Mouse (Mus musculus): Measurements from ENCODE around the gene Fam129a.

Gene Fam129a

DNA sequence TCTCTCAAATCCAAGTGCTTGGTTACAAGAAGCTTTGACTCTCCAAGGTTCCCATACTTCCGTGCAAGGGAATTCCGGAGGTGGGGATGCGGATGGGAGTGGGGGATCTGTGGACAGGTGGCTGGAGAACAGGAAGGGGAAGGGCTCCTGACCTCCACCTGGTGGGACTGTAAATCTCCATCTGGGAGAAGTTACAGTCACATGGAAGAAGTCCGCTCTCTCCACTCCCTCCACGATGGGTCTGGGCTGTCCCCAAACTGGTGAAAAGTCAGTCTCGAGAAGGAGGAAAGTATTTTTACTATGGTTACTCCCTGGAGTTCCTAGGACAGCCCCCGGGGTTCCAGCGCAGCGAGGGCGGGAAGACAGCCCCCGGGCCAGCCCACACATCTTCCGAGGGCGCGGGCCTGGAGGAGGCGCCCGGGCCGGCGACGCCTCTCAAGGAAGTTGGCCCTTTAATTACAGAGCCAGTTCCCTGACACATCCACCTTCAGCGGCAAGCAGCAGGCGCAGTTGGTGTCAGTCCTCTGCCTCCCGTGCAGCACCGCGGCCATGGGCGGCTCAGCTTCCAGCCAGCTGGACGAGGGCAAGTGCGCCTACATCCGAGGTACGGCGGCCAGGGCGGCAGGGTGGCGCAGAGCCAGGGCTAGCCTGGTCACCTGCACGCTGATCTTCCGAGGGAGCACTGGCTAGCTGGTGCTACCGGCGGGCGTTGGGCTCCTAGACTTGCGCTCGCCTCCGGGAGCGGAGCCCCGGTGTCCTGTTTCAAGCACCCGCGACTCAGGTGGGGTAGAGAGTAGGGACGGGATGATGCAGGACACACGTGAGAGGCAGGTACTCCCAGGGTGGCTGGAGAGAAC is at the start of gene Fam129a:
Gene Fam129a (plus strand): TSS at position 206 of the 857 bp plus-strand sequence.
- DNase-seq: peak; percentile 36

DNA sequence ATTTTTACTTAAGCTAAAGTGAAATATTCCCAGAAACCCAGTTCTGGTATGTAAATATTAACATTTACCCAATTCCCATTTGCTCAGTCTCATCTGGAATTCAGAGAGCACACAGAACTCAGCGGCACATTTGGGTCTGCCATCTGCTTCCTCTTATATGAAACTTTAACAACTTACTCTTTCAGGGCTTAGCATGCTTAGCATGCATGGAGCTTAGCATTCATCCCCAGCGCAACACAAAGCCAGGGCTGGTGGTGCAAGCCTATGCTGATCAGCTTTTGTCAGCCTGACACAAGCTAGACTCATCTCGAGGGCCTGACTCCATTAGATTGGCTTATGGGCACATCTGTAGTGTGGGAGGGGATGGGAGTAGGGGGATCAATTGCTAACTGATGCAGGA is 44.3 kb upstream of the Fam129a start:
- no peak for DNase-seq

DNA sequence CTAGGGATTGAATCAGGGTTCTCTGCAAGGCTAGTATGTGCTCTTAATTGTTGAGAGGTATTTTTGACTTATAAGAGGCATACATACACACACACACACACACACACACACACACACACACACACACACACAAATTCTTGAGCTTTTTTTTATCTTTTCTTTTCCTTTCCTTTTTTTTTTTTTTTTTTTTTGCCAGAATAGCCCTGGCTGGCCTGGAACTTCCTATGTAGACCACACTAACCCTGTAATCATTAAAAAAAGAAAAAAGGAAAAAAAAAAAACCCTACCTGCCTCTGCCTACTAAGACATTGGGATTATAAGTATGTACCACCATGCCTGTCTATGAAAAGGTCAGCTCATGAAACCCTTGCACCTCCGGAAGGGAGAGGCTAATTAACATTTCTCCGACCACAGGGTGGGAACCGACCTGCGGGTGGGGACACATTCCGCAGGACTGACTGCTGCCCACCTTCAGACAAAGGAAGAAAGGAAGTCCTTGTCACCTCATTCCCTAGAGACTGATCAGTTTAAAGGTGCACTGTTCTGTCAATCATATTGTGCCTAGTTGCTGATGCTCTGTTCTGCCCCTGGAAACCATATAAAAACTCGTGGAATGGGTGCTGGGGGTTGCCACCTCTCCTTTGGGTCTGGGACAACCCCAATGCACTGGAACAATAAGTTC is 27.0 kb upstream of the Fam129a start:
- no peak for DNase-seq

DNA sequence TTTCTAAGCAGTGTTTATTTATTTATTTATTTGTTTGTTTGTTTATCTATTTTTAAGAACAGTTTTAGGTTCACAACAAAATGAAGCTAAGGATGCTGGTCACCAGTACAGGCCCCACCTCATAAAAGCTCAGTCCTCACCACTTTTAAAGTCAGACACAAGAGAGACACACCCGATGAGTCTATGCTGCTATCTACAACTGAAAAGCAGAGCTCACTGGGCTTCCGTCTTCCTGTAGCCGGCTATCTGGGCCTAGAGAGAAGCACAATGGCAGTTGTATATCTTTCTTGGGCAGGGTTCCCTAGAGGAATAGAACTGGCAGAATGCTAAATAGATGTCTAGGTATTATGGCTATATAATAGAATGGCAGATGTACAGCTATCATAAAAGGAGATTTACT is 26.4 kb upstream of the Fam129a start:
- DNase-seq: no peak

DNA sequence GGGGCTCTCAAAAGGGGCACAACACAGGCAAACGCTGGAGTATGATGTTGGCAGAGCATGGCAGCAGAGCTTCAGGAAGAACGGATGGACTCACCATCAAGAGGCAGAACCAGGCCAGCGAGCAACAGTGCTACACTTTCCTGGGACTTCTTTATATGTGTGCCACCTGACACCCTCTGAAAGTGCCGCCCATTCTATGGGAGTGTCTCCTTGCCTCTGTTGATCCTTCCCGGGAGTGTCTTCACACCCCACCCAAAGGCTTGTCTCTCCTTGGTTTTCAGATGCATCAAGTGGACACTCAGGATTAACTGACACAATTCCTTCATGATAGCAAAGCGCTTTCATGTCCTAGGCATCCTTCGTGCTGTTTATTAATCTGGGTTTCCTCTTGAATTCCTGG is 25.4 kb upstream of the Fam129a start:
- DNase-seq: no peak

DNA sequence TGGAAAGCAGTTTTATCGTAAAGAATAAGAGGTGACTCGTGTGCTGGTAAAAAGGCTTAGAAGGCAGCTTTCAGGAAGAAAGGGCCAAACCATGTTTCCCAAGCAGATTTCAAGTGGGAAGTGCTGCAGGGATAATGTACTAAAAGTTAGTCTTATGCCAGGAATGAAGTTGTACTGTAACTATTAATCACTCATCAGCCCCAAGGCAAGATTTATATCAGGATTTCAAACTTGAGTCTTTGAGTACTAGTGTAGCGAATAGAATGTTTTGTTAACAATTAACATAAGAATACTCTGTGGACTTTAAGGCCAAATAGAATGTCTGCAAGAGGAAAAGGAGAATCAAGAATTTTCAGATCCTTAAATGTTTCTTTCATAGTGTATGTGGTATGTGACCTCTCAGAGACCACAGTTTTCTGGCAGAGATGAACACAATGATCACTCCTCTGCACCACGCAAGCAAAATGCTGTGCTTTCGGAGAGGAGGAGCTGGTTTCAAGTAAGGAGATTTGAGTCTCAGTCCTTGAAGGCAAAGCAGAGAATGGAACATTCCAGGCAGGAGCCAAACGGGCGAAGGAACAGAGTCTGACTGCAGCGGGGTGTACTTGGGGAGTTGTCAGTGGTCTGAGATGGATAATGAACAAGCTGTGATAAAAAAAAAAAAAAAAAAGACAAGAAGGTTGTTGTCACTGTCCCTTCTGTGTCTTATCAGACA is 21.9 kb upstream of the Fam129a start:
- DNase-seq: no peak

DNA sequence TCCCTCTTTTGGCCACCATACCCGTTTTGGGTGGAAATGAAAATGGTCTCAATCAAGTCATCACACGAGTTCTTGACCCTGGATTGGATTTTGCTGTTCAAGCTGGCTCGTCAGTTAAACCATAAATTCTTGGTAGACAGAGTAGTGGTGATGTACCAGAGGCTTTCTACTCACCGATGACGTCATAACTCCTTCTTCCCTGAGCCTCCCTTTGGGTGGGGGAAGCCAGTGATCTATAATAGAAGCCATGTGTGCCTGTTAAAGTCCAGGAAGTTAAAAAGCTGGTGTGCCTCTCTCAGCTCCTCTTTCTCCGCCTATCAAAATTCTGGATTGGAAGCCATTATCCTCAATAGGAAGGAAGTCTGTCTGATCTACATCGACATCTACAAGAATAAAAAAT is 21.2 kb upstream of the Fam129a start:
- no peak for DNase-seq

DNA sequence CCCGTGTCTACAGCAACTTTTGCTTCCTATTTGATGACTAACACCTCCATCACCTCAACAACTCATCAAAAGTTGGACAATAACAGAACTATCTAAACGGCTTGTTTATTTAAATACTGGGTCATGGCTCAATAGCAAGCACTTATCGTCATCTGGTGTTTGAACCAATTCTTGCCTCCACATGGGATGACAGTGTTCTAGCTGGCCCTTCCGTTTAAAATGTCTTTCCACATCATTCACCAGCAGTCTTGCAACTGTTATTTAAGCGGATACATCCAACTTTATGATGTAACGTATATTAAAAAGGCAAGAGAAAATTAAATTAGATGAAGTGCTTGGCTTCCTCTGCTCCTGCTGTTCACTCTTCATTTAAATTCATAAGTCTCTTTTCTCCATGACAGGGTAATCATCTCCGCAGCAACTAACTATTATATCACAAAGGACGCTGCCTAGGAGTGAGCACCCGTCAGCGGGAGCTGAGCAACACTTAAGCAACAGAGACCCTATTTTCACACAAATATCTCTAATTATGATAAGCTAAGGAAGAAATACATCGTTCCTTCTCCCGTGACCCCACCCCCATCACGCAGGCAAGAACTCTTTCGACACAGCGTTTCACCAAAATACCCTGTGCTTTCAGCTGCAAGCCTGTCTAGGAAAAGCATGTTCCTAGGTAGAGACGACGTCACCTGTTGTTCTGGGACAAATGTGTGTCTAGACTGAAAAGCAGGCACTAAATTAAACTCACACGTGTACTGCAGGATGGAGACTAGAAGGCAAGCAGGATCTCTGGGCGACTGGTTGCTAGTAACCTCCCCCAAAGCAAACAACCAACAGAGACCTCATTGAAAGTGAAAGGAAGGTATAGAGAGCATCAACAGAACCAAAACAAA is 20.2 kb upstream of the Fam129a start:
- DNase-seq: no peak

DNA sequence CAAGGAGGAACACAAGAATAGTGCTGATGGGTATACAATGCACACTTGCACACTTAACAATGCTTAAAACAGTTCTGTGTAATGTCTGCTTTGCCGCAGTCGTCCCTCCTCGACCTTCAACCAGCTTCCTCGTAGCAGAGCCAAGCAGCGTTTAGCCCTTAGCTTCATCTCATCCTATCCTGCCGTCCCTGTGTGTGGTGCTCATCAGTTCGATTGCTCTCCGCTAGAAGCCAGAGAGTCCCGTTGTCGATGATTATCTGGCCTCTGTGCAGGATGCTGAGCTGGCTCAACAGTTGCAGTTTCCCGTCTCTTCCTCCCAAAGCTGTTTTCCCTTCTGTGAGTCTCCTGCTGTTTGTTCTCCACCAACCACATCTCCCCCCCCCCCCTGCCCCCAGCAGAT is 10.4 kb upstream of the Fam129a start:
- no peak for DNase-seq

DNA sequence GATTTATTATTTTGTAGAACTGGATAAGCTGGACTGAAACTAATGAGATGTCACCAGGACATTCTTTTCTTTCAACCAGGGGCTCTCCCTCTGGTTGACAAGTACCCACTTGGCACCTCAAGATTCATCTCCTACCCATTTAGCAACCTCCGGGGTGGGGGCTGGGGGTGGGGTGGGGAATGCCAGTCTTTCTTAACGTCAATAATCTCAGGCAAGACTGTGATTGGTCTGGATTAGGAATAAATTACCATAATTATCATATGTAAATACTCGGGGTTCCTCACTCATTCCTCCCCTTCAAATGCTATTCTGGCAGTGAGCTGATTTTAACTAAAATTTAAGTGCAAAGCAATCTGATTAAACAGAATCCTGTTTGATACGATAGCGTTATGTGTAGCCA is 7.6 kb upstream of the Fam129a start:
- no peak for DNase-seq

DNA sequence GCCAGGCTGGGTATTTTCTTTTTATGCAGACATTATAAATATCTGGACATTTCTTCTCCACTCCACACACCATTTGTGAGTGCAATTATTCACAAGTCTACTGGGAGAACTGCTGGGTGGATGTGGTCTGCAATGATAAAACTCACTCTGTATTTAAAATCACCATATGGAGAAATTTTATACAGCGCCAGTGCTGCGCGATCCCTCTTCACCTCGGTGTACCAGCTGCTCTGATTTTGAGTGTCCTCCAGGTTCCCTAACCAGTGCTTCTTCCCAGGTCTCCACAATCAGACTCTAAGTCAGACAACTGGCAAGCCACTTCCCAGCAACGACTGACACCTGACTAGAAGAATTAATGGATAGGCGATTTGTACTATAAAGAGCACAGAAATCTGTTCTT is 7.1 kb upstream of the Fam129a start:
- DNase-seq: no peak

DNA sequence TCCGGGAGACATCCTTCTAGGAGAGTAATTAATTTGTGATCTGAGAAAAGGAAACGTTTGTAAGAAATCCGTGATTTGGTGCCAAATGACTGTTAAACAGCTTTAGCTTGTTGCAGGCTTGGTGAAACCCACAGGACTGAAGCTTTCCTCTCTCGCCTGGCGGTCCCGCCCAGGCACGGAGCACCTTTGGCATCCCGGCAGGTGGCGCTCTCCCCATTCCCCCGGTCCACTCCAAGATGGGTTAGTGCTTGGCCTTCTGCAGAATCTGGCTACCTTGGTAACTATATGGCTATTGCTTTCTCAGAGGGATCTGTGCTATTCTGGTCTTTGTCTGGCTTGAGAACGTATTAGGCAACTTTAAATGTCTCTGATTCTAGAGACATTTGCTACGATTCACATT is 6.6 kb upstream of the Fam129a start:
- peak; percentile 76 for DNase-seq

DNA sequence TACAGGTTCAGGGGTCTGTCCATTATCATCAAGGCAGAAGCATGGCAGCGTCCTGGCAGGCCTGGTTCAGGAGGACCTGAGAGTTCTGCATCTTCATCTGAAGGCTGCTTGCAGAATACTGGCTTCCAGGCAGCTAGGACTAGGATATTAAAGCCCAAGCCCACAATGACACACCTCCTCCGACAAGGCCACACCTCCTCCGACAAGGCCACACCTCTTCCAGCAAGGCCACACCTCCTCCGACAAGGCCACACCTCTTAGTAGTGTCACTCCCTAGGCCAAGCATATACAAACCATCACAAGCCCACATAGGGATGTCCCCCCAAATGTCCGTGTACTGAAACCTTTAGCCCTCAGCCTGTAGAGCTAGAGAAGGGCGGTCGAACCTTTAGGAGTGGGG is 2.3 kb upstream of the Fam129a start:
- no peak for DNase-seq

DNA sequence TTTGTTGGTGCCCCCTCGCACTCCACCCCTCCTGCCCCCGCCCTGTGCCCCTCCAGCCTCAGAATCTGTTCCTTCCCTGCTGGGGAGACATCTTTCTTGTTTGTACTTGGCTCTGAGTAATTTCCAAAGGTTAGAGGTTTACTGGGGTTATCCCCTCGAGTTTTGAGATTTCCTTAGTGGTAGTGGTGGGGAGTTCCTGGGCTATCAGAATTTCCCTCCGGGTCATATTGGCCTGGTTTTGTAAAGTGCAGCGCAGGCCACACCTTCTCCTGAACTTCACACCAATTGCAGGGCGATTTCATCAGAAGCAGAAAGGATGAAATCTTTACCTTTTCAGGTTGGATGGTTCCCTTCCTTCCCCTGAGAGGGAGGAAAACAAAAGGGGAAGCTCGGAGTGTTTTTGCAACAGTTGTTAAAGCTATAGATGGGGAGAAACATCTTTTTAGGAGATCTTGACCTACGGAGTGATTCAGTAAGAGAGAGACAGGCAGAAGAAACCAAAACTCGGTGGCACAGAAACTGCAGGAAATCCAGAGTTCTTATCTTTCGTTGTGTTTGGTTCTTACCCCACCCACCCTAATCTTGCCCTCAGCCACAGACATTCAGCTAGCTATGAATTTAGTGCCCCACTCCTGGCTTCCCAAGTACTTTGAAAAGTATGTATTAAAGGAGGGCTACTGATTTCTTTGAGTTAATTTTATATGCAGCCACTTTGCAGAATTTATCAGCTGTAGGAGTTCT is 1.0 kb downstream of the Fam129a start:
- no peak for DNase-seq

DNA sequence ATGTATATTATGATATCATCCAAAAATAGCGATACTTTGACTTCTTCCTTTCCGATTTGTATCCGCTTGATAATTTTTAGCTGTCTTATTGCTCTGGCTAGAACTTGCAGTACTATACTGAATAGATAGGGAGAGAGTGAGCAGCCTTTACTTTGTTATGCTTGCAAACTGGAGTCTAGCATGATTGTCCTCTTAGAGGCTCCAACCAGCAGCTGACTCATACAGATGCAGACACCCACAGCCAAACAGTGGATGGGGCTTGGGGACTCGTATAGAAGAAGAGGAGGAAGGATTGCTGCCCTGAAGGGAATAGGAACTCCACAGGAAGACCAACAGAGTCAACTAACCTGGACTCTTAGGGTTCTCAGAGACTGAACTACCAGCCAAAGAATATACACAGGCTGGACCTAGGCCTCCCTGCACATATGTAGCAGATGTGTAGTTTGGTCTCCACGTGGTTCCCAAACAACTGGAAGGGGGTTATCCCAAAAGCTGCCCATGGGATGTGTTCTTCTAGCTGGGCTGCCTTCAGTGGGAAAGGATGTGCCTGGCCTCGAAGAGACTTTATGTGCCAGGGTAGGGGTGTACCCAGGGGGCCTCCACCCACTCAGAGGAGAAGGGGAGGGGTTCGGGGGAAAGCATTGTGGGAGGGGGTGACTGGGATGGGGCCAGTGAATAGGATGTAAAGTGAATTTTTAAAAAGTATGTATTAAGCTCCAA is 1.8 kb downstream of the Fam129a start:
- no peak for DNase-seq

DNA sequence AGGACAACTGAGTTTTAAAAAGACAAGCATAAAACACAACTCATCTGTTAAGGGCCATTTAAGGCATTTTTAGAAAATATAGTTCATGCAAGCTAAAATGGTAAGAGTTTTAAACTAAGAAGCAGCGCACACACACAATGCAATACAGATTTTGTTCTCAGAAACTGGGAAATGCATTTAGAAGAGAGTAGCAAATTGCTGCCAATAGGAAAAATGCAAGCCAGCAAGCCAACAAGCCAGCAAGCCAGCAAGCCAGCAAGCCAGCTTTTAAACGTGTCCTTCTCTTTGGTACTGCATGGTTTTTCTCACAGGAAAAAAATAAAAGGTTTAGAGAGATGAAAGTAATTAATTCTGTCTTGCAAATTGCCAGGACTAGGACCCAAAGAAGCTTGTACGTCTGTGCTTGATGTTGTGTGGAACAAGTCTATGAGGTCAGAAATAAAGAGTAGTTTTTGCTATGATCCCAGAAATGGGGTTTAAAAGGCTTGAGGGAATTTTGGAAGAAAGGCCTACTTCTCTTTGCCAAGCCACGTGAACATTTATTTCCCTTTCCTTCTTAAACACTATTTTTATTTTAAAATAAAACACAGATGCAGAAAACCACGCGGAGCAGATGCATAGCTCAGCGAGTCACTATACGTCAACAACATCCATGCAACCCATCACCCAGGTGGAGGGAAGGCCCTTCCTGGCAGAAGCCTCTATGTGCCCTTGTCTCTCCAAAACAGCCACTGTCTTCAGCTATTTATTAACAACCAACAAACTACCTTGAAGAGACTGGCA is 9.4 kb downstream of the Fam129a start:
- no peak for DNase-seq

DNA sequence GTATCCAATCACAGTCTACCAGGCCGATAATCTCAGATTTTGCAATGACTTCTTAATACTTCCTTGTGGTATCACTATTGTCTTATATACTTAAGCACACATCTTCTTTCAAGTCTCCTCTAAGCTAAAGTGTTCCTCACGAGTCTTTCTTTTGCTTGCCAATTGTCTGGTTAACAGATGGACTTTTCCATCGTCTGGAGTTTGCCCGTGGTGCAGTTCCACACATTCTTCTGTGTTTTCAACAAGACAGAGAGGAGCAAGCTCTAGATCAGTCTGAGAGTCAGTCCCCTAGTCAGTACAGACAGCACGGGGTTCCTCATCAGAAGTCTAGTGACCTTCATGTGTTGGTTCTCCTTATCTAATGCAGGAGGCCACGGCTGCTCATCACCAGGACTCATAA is 10.5 kb downstream of the Fam129a start:
- no peak for DNase-seq

DNA sequence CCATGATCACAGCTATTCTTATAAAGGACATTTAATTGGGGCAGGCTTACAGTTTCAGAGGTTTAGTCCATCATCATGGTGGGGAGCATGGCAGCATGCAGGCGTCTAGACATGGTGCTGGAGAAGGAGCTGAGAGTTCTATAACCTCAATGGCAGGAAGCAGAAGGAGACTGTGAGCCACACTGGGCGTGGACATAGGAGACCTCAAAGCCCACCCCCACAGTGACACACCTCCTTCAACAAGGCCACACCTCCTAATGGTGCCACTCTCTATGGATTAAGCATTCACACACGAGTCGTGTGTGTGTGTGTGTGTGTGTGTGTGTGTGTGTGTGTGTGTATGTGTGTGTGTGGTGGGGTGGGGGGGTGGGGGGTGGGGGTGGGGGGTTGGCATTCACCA is 11.0 kb downstream of the Fam129a start:
- DNase-seq: no peak

DNA sequence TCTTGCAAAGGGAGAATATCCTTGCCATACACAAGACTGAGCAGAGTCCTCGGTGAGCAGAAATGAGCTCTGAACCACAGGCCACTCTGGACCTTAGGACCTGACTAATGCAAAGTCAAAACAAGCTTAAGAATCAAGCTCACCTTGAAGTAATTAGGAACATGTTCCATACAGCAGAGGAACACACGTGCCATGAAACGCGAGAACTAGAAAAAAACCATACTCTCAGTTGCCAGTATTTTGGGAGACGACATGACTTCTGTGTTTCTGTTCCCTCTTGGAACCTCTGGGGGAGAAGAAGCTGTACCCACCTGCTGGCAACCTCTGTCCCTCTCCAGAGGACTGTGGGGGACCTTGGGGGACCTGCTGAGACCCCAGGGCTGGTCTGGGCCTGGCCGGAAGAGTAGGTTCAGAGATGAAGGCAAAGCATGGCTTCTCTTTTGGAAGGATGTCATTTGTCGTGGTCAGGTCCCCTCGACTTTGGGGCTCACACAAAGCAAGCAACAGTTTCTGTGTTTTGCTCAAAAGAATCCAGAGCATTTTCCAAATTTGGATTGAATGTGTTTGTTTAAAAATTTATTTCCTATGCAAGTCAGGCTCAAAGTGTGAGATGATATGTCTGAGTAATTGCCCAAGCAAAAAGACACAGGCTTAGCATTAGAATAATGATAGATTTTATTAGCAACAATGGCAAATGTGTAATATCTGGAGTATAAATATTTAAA is 12.6 kb downstream of the Fam129a start:
- no peak for DNase-seq

DNA sequence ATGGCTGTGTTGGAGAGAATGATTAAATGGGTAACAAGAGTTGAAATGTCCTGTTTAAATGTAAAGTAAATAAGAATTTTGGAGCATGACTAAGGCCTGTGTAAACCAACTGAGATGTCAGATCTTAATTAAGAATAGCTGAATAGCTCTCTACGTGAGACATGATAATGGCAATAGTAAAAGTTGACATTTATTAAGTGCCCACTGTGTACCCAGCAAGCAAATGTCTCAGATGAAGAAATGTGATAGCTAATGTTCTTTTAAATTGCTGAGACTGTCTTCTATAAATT is 13.1 kb downstream of the Fam129a start:
- DNase-seq: no peak

All from thymus, postnatal 14 days (tissue).